Mouse (Mus musculus): ENCODE measurements around the gene Sp2.

Sp2 gene

GRCm38 (mm10) chr11:96935872-96936650 is 46.7 kb downstream of the Sp2 start:
- DNase-seq, result no peak

- no peak for DNase-seq
These were observed 47.8 kb downstream of the Sp2 start for GRCm38 (mm10) chr11:96934921-96935356.

- DNase-seq, result no peak
These were observed 49.0 kb downstream of the Sp2 start for GRCm38 (mm10) chr11:96933562-96934276.

- DNase-seq, result no peak
These were observed 51.3 kb downstream of the Sp2 start for GRCm38 (mm10) chr11:96931327-96932062.

GRCm38 (mm10) chr11:96929766-96930331 is 52.9 kb downstream of the Sp2 start:
- no peak for DNase-seq

- no peak for DNase-seq
These were observed 53.5 kb downstream of the Sp2 start for GRCm38 (mm10) chr11:96929096-96929765.

- DNase-seq, result no peak
These were observed 54.1 kb downstream of the Sp2 start for GRCm38 (mm10) chr11:96928691-96929090.

GRCm38 (mm10) chr11:96928088-96928487 is 54.7 kb downstream of the Sp2 start, which contains the start of gene Prr15l:
TSS of gene Prr15l (plus strand) at chr11:96928104.
- no peak for DNase-seq

- DNase-seq, result no peak
These were observed 56.2 kb downstream of the Sp2 start for GRCm38 (mm10) chr11:96926587-96926986.

- no peak for DNase-seq
These were observed 57.1 kb downstream of the Sp2 start for GRCm38 (mm10) chr11:96925469-96926148.

GRCm38 (mm10) chr11:96924861-96925260 is 57.9 kb downstream of the Sp2 start:
- no peak for DNase-seq

GRCm38 (mm10) chr11:96919003-96919402 is 63.8 kb downstream of the Sp2 start:
- no peak for DNase-seq

GRCm38 (mm10) chr11:96917415-96917814 is 65.3 kb downstream of the Sp2 start:
- DNase-seq, result no peak

GRCm38 (mm10) chr11:96916885-96917396 is 65.8 kb downstream of the Sp2 start:
- DNase-seq, result no peak

- DNase-seq, result peak; percentile 100
These were observed 66.5 kb downstream of the Sp2 start, which contains the start of gene Cdk5rap3 for GRCm38 (mm10) chr11:96916044-96916884. TSS of gene Cdk5rap3 (minus strand) at chr11:96916496.

GRCm38 (mm10) chr11:96912682-96913081 is 70.1 kb downstream of the Sp2 start:
- DNase-seq, result no peak

- peak; percentile 85 for DNase-seq
These were observed 72.8 kb downstream of the Sp2 start for GRCm38 (mm10) chr11:96910003-96910402.

- DNase-seq, result no peak
These were observed 74.2 kb downstream of the Sp2 start for GRCm38 (mm10) chr11:96908594-96908993.

- DNase-seq, result no peak
These were observed 76.2 kb downstream of the Sp2 start for GRCm38 (mm10) chr11:96906431-96907161.
